Mouse (Mus musculus): Measurements from ENCODE around the gene Trak2.
"Not testable (repeated sequence)": the region's sequence is repeated elsewhere in the genome, so short reads cannot be mapped to it uniquely, and the experiment has no call there.

The Trak2 gene

DNA sequence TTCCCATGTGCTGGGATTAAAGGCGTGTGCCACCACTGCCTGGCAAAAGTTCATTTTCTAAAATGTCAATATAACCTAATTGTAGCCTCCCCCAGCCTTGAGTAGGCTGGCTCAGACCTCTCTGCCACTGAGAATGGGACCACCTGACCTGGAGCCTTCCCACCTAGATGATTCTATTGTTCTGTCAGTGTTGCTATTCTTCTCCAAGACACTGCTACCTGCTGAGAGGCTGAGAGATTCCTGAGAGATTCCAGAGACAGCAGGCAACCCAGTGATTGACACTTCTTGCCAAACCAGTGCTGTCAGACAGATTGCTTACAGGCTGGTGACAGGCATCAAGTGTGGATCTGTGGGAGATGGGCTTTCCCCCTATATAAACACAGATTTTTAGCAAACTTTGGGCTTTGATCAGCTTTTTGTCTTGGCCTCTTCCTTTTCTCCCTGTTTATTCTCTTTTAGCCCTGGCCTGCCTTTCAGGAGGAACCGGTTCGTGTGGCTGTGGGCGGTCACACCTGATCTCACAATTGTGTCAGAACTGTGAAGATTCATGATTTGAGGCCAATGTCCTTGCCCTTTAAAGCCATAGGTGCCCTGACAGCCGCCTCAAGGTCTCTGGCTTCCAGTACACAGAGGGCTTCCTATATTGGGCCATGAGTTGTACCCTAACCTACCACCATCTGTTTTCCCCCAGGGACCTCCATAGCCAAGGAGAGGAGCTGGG lies 83.2 kb downstream of the Trak2 start:
- no peak for DNase-seq (ENCODE audit: low read depth, low spot score)

DNA sequence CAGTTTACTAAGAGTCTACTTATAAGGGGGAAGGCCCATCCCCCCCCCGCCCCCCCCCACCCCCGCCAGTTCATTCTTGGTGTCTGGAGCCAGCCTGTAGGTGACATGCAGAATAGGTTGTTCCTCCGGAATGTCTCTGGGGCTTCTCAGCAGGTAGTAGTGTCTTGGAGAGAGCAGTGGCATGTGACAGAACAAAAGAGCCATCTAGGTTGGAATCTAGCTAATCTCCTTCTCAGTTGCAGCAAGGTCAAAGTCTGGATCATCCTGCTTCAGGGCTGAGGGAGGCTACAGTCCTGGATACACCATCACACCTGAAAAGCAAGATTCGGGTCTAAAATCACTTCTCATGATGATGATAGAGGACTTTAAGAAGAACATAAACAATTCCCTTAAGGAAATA lies 87.6 kb downstream of the Trak2 start:
- DNase-seq (ENCODE audit: low read depth, low spot score) = no peak

DNA sequence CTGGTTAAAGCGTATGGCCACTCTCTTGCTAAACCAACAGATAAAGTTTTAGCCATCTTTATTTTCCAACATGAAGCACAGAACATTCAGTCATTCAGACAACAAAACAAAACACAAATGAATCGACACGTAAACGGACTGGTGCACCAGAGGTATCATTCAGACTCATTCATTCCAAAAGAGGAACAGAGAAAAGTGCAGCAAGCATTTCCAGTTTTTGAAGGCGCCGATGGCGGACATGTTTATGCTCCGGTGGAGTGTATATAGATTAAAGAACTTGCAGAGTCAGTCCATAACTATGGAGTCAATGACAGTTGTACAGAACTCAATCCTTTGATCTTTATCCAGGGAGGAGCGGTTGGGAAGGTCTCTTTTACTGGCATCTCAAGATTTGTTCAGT lies 90.0 kb downstream of the Trak2 start:
- not testable (repeated sequence) for DNase-seq (ENCODE audit: low read depth, low spot score)

DNA sequence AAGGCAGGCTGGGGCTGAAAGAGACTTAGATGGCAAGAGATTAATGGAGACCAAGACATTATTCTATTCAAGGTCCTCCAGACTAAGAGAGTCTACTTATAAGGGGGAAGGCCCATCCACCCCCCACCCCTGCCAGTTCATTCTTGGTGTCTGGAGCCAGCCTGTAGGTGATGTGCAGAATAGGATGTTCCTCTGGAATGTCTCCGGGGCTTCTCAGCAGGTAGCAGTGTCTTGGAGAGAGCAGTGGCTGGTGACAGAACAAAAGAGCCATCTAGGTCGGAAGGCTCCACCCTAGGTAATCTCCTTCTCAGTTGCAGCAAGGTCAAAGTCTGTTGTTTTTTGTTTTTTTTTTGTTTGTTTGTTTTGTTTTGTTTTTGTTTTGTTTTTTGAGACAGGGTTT lies 93.9 kb downstream of the Trak2 start:
- DNase-seq (ENCODE audit: low read depth, low spot score) = not testable (repeated sequence)

DNA sequence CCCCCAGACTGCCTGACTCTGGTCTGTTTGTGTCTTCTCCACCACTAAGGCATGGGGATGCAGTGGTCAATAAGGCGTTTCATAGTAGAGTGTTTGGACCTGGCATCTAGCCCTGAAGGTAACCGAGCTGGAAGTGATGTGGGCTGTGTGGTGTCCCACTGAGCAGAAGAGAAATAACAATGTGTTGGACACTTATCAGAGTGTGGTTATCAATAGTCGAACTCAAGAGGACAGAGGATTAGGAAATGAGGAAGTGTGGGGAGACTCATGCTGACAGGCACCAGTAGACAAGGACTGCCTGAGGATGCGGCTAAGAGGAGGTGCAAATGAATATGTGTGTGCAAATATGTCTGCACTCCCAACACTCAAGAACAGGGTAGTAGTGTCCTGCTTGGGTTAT lies 96.7 kb downstream of the Trak2 start:
- not testable (repeated sequence) for DNase-seq (ENCODE audit: low read depth, low spot score)

GRCm38 (mm10) chr1:58860586-58860985 lies 112.6 kb downstream of the Trak2 start:
- not testable (repeated sequence) for DNase-seq (ENCODE audit: low read depth, low spot score)

DNA sequence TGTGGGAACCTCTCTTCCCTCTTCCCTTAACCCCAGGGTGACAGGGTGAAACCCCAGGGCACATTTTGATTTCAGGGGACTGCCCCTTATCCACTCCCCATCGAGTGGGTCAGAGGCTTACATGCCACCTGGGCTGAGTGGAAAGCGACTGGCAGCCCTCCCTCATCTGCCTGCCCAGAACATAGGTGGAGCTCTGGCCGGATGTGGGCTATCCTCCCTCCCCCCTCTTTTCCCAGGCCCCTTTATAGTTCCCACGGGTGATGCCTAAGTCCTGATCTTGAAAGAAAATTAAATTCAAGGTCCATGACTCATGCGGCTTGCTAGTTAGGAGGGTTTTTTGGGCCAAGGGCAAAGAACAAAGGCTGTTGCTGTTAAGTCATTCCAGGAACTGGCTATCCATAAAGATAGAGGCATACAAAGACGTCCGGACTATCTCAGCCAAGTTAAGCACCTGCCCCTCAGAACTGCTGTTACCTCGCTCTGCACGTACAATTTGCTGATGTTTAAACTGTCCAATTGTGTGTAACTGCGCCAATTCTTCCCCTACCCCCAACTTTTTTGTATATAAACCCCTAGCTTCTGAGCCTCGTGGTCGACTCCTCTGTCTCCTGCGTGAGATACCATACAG lies 113.4 kb downstream of the Trak2 start:
- DNase-seq (ENCODE audit: low read depth, low spot score) = not testable (repeated sequence)

DNA sequence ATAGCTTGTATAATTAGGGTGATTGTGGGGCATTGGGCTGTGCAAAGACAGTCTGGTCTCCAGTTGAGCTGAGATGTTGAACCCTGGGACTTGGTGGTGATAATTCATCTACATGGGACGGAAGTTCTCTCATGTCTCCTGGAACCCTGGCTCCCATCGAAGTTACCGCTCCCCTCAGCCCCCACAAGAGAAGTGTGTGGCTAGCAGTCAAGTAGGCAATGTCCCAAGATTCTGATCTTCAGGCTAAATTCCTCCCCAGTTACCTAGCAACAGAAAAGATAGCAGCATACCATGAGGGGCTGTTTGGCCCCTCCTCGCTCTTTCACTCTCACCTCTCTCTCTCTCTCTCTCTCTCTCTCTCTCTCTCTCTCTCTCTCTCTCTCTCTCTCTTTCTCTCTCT lies 114.1 kb downstream of the Trak2 start:
- DNase-seq (ENCODE audit: low read depth, low spot score) = not testable (repeated sequence)

GRCm38 (mm10) chr1:58856811-58857210 lies 116.4 kb downstream of the Trak2 start:
- not testable (repeated sequence) for DNase-seq (ENCODE audit: low read depth, low spot score)

All from WW6 (cell line).